Mouse (Mus musculus): ENCODE measurements around the gene Olfm1.

DNA sequence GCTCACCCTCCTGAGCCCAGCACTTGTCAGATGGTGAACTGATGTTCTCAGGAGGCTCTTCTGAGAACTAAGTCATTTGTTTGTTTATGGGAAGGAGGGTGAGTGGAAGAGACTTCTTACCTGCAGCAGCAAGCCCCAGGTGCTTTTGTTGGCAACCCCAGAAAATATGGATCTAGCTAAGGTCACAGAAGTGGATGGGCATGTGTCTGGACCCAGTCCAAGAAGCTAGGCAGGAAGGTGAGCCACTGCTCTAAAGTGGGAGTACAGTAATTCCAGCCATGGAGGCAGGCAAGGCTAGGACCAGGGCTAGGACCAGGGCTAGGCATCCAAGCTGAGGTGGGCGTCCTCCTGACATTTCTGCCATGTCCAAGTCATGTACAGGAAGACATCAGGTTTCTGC, 26.8 kb downstream of the Olfm1 start:
- TF ChIP-seq GATA1 (IDR thresholded peaks at IDR 0.05; ENCODE audit: borderline replicate concordance, low read length) (no peak), FLI1 (IDR thresholded peaks at IDR 0.05; ENCODE audit: low read length) (no peak)

Measured in megakaryocyte, embryonic 14.5 days (primary cell).